Mouse (Mus musculus): ENCODE results near the gene Mta3. TPM values are rescaled to one million over a fixed set of nuclear protein-coding genes. Genes with fewer than 3 reads are reported as not detected.

Gene Mta3
- polyA plus RNA-seq (2015; fragmentation: Nextera tagmentation; extraction: Ambion mirVana) = 36.4 and 39.1 TPM in 2 replicates

DNA sequence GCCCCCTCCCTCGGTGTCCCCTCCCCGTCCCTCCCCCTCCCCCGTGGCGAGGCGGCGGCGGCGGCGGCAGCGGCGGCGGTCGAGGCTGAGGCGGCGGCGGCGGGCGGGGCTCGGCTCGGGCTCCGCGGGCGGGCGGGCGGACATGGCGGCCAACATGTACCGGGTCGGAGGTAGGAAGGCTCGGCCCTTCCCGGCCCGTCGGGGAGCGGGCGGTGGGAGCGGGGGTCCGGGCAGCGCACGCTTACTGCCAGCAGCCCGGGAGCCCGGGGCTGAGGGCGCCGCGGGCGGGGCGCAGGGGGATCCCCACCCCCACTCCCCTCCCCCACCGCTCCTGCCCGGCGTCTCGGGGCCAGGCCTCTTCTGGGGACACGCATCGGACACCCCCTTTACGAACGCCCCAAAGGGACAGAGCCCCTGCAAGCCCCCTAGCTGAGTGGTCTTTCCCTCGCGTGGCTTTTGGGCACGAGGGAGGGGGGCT, at the start of gene Mta3:
Mta3 (plus strand) TSS at position 48 of the 478 bp plus-strand sequence.
- Histone ChIP-seq H3K4me1 (ENCODE audit: control insufficient read depth, insufficient read depth, low read length) (peaks cover 16% of the 10 kb centered on the region; the same call in 1 of the 2 replicates), H3K27ac (ENCODE audit: low read length) (peak within 1 kb of the TSS; percentile 99), H3K4me3 (replicated peaks; ENCODE audit: low read length) (peak within 1 kb of the TSS; percentile 95), H3K9me3 (replicated peaks; ENCODE audit: control insufficient read depth, low read length) (no peaks in the 10 kb centered on the region), H3K36me3 (ENCODE audit: control insufficient read depth, insufficient read depth, low read length) (peaks cover 2% of the 10 kb centered on the region; the same call in 1 of the 2 replicates), H3K4me2 (ENCODE audit: low read depth, low read length) (peak within 1 kb of the TSS; percentile 89), H3K9ac (ENCODE audit: low read length) (peak within 1 kb of the TSS; percentile 99), H3K27me3 (ENCODE audit: control insufficient read depth, insufficient read depth, low read length) (no peaks in the 10 kb centered on the region)
- WGBS = under 1% methylated on average over 42 of the region's 56 CpGs
- ATAC-seq (ENCODE audit: insufficient read depth, low FRiP score) = peak; percentile 55

DNA sequence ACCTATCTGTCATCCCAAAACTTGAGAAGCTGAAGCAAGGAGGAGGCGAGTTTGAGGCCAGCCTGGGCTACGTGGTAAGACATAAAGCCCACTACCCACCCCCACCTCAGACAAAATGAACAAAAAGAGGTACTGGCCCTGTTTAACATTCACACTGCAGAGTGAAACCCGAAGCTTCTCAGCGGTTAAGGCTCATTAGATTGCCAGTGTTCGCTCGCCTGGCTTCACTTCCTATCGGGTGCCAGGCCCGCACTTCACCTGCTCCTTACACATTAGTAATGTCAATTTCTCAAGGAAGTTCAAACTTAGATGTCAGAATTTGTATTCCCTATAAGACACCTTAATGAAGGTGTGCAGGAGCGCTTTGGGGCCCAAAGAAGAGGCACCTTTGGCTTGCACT, 48.6 kb upstream of the Mta3 start:
- H3K4me1 ChIP-seq (ENCODE audit: control insufficient read depth, insufficient read depth, low read length) = no peaks in the 10 kb centered on the region
- H3K4me3 ChIP-seq (replicated peaks; ENCODE audit: low read length) = no peak overlapping the region
- no peak overlapping the region for H3K4me2 ChIP-seq (ENCODE audit: low read depth, low read length)
- no peak overlapping the region for H3K27ac ChIP-seq (ENCODE audit: low read length)
- H3K9ac ChIP-seq (ENCODE audit: low read length) = no peak overlapping the region
- WGBS = 87% methylated on average over 9 of the region's 9 CpGs
- no peaks in the 10 kb centered on the region for H3K9me3 ChIP-seq (replicated peaks; ENCODE audit: control insufficient read depth, low read length)
- no peak for ATAC-seq (ENCODE audit: insufficient read depth, low FRiP score)
- no peaks in the 10 kb centered on the region for H3K36me3 ChIP-seq (ENCODE audit: control insufficient read depth, insufficient read depth, low read length)
- H3K27me3 ChIP-seq (ENCODE audit: control insufficient read depth, insufficient read depth, low read length) = no peaks in the 10 kb centered on the region

DNA sequence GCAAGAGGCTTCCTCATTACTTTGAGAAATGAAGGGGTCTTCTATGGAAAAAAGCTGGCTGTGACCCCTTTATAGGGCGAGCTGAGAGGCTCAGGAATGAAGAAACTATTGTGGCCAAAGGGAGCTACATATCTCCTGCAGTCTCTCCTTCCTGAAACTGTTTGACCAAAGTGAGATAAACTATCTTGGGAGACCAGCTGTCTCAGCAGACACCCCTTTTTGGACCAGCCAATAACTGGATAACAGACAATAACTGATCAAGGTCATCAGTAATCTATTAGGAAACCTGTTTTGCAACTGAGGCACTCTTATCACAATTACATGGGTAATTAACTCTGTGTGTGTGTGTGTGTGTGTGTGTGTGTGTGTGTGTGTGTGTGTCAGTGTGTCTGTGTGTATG, 47.0 kb upstream of the Mta3 start:
- Histone ChIP-seq H3K27ac (ENCODE audit: low read length) (no peak overlapping the region), H3K4me1 (ENCODE audit: control insufficient read depth, insufficient read depth, low read length) (no peaks in the 10 kb centered on the region), H3K4me3 (replicated peaks; ENCODE audit: low read length) (no peak overlapping the region), H3K36me3 (ENCODE audit: control insufficient read depth, insufficient read depth, low read length) (no peaks in the 10 kb centered on the region), H3K27me3 (ENCODE audit: control insufficient read depth, insufficient read depth, low read length) (no peaks in the 10 kb centered on the region), H3K9ac (ENCODE audit: low read length) (no peak overlapping the region), H3K9me3 (replicated peaks; ENCODE audit: control insufficient read depth, low read length) (no peaks in the 10 kb centered on the region; the same call in 1 of the 2 replicates), H3K4me2 (ENCODE audit: low read depth, low read length) (no peak overlapping the region)
- no peak for ATAC-seq (ENCODE audit: insufficient read depth, low FRiP score)
- 53% methylated on average over 1 of the region's 1 CpGs for WGBS

DNA sequence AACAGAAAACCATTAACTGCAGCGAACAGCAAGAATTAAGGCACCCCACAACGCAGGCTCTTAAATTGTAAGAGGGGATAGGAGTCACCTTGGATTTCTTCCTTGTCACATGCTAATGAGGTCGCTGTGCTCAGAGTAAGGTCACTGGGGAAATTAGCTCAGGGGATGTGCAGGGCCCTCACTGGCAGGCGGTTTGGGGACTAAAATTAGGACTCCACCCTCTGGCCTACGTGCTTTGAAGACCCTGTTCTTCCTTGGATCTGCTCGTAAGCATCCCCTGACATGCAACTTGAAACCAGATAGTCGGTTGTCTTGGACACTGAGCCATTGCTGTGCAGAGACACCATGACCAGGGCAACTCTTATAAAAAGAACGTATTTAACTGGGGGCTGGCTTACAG, 41.2 kb upstream of the Mta3 start:
- Histone ChIP-seq H3K9me3 (replicated peaks; ENCODE audit: control insufficient read depth, low read length) (no peaks in the 10 kb centered on the region; the same call in 1 of the 2 replicates), H3K27me3 (ENCODE audit: control insufficient read depth, insufficient read depth, low read length) (no peaks in the 10 kb centered on the region), H3K4me1 (ENCODE audit: control insufficient read depth, insufficient read depth, low read length) (no peaks in the 10 kb centered on the region), H3K36me3 (ENCODE audit: control insufficient read depth, insufficient read depth, low read length) (no peaks in the 10 kb centered on the region), H3K9ac (ENCODE audit: low read length) (no peak overlapping the region), H3K27ac (ENCODE audit: low read length) (no peak overlapping the region), H3K4me2 (ENCODE audit: low read depth, low read length) (no peak overlapping the region), H3K4me3 (replicated peaks; ENCODE audit: low read length) (no peak overlapping the region)
- WGBS = 56% methylated on average over 8 of the region's 8 CpGs
- no peak for ATAC-seq (ENCODE audit: insufficient read depth, low FRiP score)

DNA sequence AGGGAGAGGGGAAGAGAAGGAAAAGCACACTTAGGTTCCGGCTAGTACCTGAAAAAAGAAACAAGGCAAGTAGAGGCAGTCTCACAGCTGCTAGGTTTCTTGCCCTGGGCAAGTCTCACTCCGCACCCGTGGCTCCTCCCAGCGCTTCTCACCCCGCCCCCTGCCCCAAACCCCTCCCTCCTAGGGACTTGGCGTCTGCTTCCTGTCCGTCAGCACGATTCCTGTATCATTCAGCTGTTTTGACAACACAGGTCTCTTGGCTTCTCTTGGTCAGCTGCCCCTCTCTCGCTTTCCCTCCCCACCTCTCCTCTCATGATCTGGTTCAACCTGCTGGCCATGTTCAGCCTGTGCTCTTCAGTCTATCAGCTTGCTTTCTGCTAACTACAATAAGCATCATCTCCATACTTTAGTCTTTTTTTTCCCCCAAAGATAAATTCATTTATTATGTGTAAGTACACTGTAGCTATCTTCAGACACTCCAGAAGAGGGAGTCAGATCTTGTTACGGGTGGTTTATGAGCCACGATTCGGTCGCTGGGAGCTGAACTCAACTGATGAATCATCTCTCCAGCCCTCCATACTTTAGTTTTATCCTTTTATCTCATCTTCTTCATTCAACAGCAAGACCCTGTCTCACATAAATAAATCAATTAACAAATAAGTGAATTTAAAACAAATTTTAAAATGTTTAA, 39.2 kb upstream of the Mta3 start:
- Histone ChIP-seq H3K4me1 (ENCODE audit: control insufficient read depth, insufficient read depth, low read length) (no peaks in the 10 kb centered on the region), H3K4me3 (replicated peaks; ENCODE audit: low read length) (no peak overlapping the region), H3K27me3 (ENCODE audit: control insufficient read depth, insufficient read depth, low read length) (no peaks in the 10 kb centered on the region), H3K9ac (ENCODE audit: low read length) (no peak overlapping the region), H3K36me3 (ENCODE audit: control insufficient read depth, insufficient read depth, low read length) (no peaks in the 10 kb centered on the region), H3K4me2 (ENCODE audit: low read depth, low read length) (no peak overlapping the region), H3K9me3 (replicated peaks; ENCODE audit: control insufficient read depth, low read length) (no peaks in the 10 kb centered on the region; the same call in 1 of the 2 replicates), H3K27ac (ENCODE audit: low read length) (no peak overlapping the region)
- no peak for ATAC-seq (ENCODE audit: insufficient read depth, low FRiP score)
- WGBS = 63% methylated on average over 13 of the region's 13 CpGs

DNA sequence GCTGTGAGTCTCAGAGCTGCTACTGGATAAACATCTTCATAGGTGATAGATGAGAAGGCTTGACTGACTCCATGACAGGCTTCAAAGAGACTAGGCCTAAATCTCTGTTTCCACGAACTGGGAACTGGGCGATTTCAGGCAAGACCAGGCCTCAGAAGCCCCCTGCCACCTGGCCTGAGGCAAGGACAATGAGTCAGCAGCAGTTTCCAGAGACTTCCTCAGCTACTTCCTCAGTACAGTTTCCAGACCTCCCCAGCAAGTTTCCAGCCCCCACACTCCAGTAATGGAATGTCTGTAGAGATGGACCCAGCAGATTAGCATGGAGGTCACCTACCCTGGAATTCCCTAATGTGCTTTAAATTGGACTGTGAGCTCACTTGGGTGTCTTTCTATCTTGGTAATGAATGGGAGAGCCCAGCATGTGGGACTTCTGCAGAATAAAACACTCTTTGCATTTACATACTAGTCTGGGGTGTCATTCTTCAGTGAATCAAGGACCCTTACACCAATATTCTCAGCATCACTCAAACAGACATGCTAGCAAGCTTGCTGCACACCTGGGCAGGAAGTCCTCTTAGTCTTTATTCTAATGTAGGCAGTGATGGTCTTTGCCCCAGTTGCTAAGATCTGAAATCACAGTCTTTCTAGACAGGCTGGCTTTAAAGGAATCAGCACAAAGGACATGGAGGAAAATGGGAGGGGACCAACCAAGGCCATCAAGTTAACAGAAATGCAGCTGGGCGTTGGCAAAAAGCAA, 37.9 kb upstream of the Mta3 start:
- no peaks in the 10 kb centered on the region for H3K36me3 ChIP-seq (ENCODE audit: control insufficient read depth, insufficient read depth, low read length)
- 81% methylated on average over 3 of the region's 3 CpGs for WGBS

DNA sequence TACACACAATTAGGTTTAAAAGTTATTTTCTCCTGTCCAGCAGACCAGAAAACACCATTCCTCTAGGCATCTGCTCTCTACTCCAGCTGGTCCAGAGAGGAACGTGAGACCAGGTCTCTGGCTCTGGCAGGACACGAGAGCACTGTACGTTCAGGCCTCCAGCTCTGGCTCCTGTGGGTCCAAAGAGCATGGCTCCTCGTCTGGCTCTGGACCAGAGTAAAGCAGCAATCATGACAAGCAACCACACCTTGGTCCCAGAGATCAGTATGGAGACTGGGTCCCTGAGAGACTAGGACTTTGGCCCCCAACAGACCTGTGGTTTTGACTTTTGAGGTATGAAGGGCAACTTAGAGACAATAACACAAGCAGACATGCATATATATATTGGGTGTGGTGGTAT, 33.3 kb upstream of the Mta3 start:
- Histone ChIP-seq H3K27me3 (ENCODE audit: control insufficient read depth, insufficient read depth, low read length) (no peaks in the 10 kb centered on the region), H3K9ac (ENCODE audit: low read length) (no peak overlapping the region), H3K4me3 (replicated peaks; ENCODE audit: low read length) (no peak overlapping the region), H3K36me3 (ENCODE audit: control insufficient read depth, insufficient read depth, low read length) (no peaks in the 10 kb centered on the region), H3K27ac (ENCODE audit: low read length) (no peak overlapping the region), H3K9me3 (replicated peaks; ENCODE audit: control insufficient read depth, low read length) (no peaks in the 10 kb centered on the region), H3K4me2 (ENCODE audit: low read depth, low read length) (no peak overlapping the region), H3K4me1 (ENCODE audit: control insufficient read depth, insufficient read depth, low read length) (no peaks in the 10 kb centered on the region)
- WGBS = 77% methylated on average over 4 of the region's 4 CpGs
- ATAC-seq (ENCODE audit: insufficient read depth, low FRiP score) = no peak

More for the DNA sequence above, 37.9 kb upstream of the Mta3 start:
- Histone ChIP-seq H3K27ac (ENCODE audit: low read length) (no peak overlapping the region), H3K9ac (ENCODE audit: low read length) (no peak overlapping the region), H3K4me3 (replicated peaks; ENCODE audit: low read length) (no peak overlapping the region), H3K27me3 (ENCODE audit: control insufficient read depth, insufficient read depth, low read length) (no peaks in the 10 kb centered on the region), H3K4me2 (ENCODE audit: low read depth, low read length) (no peak overlapping the region), H3K9me3 (replicated peaks; ENCODE audit: control insufficient read depth, low read length) (no peaks in the 10 kb centered on the region), H3K4me1 (ENCODE audit: control insufficient read depth, insufficient read depth, low read length) (no peaks in the 10 kb centered on the region)
- ATAC-seq (ENCODE audit: insufficient read depth, low FRiP score) = no peak

DNA sequence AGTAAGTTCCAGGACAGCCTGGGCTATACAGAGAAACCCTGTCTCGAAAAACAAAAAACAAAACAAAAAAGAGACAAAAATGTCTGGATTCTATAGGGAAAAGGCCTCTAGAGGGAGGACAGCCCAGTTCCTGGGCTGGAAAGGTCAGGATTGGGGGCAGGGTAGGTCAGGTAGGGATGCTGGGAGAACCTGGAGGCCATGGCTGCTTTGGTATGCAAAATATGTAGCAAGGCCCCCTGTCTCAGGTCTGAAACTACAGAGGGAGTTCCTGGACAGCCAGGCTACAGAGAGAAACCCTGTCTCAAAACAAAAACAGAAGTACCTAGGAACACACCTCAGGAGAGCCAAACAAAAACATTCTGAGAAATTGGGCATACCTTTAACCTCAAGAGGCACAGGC, 28.6 kb upstream of the Mta3 start:
- Histone ChIP-seq H3K27me3 (ENCODE audit: control insufficient read depth, insufficient read depth, low read length) (no peaks in the 10 kb centered on the region), H3K4me2 (ENCODE audit: low read depth, low read length) (no peak overlapping the region), H3K9me3 (replicated peaks; ENCODE audit: control insufficient read depth, low read length) (no peaks in the 10 kb centered on the region), H3K4me3 (replicated peaks; ENCODE audit: low read length) (no peak overlapping the region), H3K9ac (ENCODE audit: low read length) (no peak overlapping the region), H3K27ac (ENCODE audit: low read length) (no peak overlapping the region), H3K36me3 (ENCODE audit: control insufficient read depth, insufficient read depth, low read length) (no peaks in the 10 kb centered on the region), H3K4me1 (ENCODE audit: control insufficient read depth, insufficient read depth, low read length) (no peaks in the 10 kb centered on the region)
- WGBS = 85% methylated on average over 1 of the region's 1 CpGs
- no peak for ATAC-seq (ENCODE audit: insufficient read depth, low FRiP score)

DNA sequence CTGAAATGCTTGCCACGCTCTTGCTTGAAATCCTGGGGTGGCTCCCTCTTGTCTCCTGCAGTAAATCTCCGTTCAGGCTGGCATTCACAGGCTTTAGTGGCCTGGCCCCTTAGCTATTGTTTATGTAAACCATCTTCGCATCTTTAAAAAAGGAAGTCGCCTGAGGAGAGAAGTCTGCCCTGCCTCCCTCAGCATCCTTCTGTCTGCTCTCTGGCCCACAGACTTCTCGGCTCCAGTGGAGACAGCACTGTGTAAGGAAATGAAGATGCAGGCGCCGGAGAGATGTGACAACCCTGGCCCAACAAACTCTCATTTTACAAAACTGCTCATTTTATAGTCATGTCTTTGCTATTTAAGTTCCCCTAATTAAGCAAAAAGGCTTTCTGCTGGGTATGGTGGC, 24.0 kb upstream of the Mta3 start:
- Histone ChIP-seq H3K36me3 (ENCODE audit: control insufficient read depth, insufficient read depth, low read length) (no peaks in the 10 kb centered on the region), H3K4me2 (ENCODE audit: low read depth, low read length) (no peak overlapping the region), H3K27me3 (ENCODE audit: control insufficient read depth, insufficient read depth, low read length) (no peaks in the 10 kb centered on the region), H3K4me3 (replicated peaks; ENCODE audit: low read length) (no peak overlapping the region), H3K9ac (ENCODE audit: low read length) (no peak overlapping the region), H3K4me1 (ENCODE audit: control insufficient read depth, insufficient read depth, low read length) (no peaks in the 10 kb centered on the region), H3K27ac (ENCODE audit: low read length) (no peak overlapping the region), H3K9me3 (replicated peaks; ENCODE audit: control insufficient read depth, low read length) (no peaks in the 10 kb centered on the region)
- WGBS = 48% methylated on average over 7 of the region's 7 CpGs
- ATAC-seq (ENCODE audit: insufficient read depth, low FRiP score) = no peak

Data from stomach, embryonic 16.5 days (tissue).